Mouse (Mus musculus) stomach, postnatal 0 days (tissue): ENCODE measurements around the gene Selenom. TPM values are rescaled to one million over a fixed set of nuclear protein-coding genes. Genes with fewer than 3 reads are reported as not detected.

ENCODE experiments used
- ATAC-seq: fragments of 200-750 bp; cut with Nextera tagmentation; 2 replicates; pipeline ENCODE4 v1.8.0; 2017; ENCODE audit not compliant: low FRiP score, low TSS enrichment
- DNase-seq: peaks from one replicate; pipeline ENCODE4 v3.0.0-alpha.2; 2016; ENCODE audit warnings: low spot score
- H3K27ac ChIP-seq: fragments of 300-500 bp; sonication (generic); replicated peaks from 2 replicates; pipeline ENCODE4 v1.5.1; 2014; ENCODE audit warnings: mild to moderate bottlenecking, control low read depth
- H3K27me3 ChIP-seq: fragments of 300-500 bp; sonication (generic); 2 replicates; pipeline ENCODE4 v1.6.1; 2014; ENCODE audit warnings: low read length; ENCODE audit not compliant: control insufficient read depth, insufficient read depth
- H3K36me3 ChIP-seq: fragments of 300-500 bp; sonication (generic); 2 replicates; pipeline ENCODE4 v1.6.1; 2014; ENCODE audit warnings: low read length, mixed read lengths; ENCODE audit not compliant: control insufficient read depth, insufficient read depth
- H3K4me1 ChIP-seq: fragments of 300-500 bp; sonication (generic); replicated peaks from 2 replicates; pipeline ENCODE4 v1.6.1; 2014; ENCODE audit warnings: antibody characterized with exemption; ENCODE audit not compliant: control insufficient read depth, insufficient read depth
- H3K4me2 ChIP-seq: fragments of 300-500 bp; sonication (generic); replicated peaks from 2 replicates; pipeline ENCODE4 v1.6.1; 2014; ENCODE audit warnings: low read depth, mild to moderate bottlenecking, control low read depth, moderate library complexity
- H3K4me3 ChIP-seq: fragments of 300-500 bp; sonication (generic); 2 replicates; pipeline ENCODE4 v1.5.1; 2014; ENCODE audit warnings: low read depth, low read length, control low read depth
- H3K9ac ChIP-seq: fragments of 300-500 bp; sonication (generic); 2 replicates; pipeline ENCODE4 v1.6.1; 2014; ENCODE audit warnings: mild to moderate bottlenecking, low read length, control low read depth, mixed read lengths
- H3K9me3 ChIP-seq: fragments of 300-500 bp; sonication (generic); 2 replicates; pipeline ENCODE4 v1.6.1; 2016; ENCODE audit warnings: low read length; ENCODE audit not compliant: control insufficient read depth
- CTCF ChIP-seq: IDR thresholded peaks from 2 replicates; pipeline ENCODE4 v1.5.1; 2016; ENCODE audit warnings: antibody characterized with exemption, low read depth, mild to moderate bottlenecking, moderate library complexity
- EP300 ChIP-seq: optimal IDR thresholded peaks from 2 replicates; pipeline ENCODE3; 2016; ENCODE audit warnings: antibody characterized with exemption
- WGBS: fragments of 180-500 bp; shearing (Covaris S2); extraction: QIAGEN DNeasy Blood & Tissue Kit; methylation state at CpG from one replicate; pipeline ENCODE4 v1.1.7; 2014; 5-methylcytosine and 5-hydroxymethylcytosine counted together
- polyA plus RNA-seq: library from polyadenylated mRNA; unstranded; fragments of >200 nt; fragmentation: Nextera tagmentation; extraction: Ambion mirVana; gene quantifications from 2 replicates; pipeline ENCODE4 v1.2.1, GENCODE M21; 2015

Selenom gene
- polyA plus RNA-seq: 179 and 191 TPM in 2 replicates

GRCm38 (mm10) chr11:3514529-3515054 lies at the start of gene Selenom:
TSS of gene Selenom (plus strand) at chr11:3514684.
- Histone ChIP-seq H3K4me2 (peak within 1 kb of the TSS; percentile 61), H3K9ac (peak within 1 kb of the TSS; percentile 74), H3K27me3 (no peaks in the 10 kb centered on the region), H3K4me3 (peak within 1 kb of the TSS; percentile 54), H3K27ac (peak within 1 kb of the TSS; percentile 78), H3K36me3 (0 out of 2 replicates have a peak, but pooled peaks cover under 1% of the 10 kb centered on the region), H3K9me3 (no peaks in the 10 kb centered on the region), H3K4me1 (peaks cover 9% of the 10 kb centered on the region)
- ATAC-seq (peak; percentile 82), DNase-seq (peak; percentile 86)
- WGBS: under 1% methylated on average over 26 of the region's 26 CpGs
- TF ChIP-seq CTCF (peak; percentile 100), EP300 (no peak)

- 18% methylated on average over 11 of the region's 11 CpGs for WGBS
- Histone ChIP-seq H3K9me3 (no peaks in the 10 kb centered on the region), H3K4me2 (no peak overlapping the region), H3K27me3 (no peaks in the 10 kb centered on the region), H3K9ac (no peak overlapping the region), H3K36me3 (no peaks in the 10 kb centered on the region), H3K4me3 (no peak overlapping the region), H3K27ac (no peak overlapping the region), H3K4me1 (no peaks in the 10 kb centered on the region)
- peak; percentile 72; the same call in 1 of the 2 replicates for ATAC-seq
- DNase-seq: peak; percentile 52
- TF ChIP-seq CTCF (no peak), EP300 (no peak)
Measured at GRCm38 (mm10) chr11:3471448-3471850, 43.0 kb upstream of the Selenom start.

- Histone ChIP-seq H3K27me3 (no peaks in the 10 kb centered on the region), H3K9me3 (no peaks in the 10 kb centered on the region), H3K4me3 (no peak overlapping the region), H3K27ac (no peak overlapping the region), H3K9ac (no peak overlapping the region), H3K36me3 (no peaks in the 10 kb centered on the region), H3K4me1 (no peaks in the 10 kb centered on the region), H3K4me2 (no peak overlapping the region)
- TF ChIP-seq EP300: no peak
- TF ChIP-seq CTCF: peak; percentile 95
- peak; percentile 76 for ATAC-seq
- DNase-seq: peak; percentile 88
- WGBS: 19% methylated on average over 1 of the region's 1 CpGs
Measured at GRCm38 (mm10) chr11:3472484-3472883, 42.0 kb upstream of the Selenom start.

GRCm38 (mm10) chr11:3474480-3475115 lies 39.9 kb upstream of the Selenom start:
- peak; percentile 34 for DNase-seq
- H3K27ac ChIP-seq: no peak overlapping the region
- H3K9me3 ChIP-seq: no peaks in the 10 kb centered on the region
- no peak overlapping the region for H3K9ac ChIP-seq
- no peak overlapping the region for H3K4me3 ChIP-seq
- peak; percentile 77 for TF ChIP-seq CTCF
- TF ChIP-seq EP300: no peak
- H3K4me2 ChIP-seq: no peak overlapping the region
- H3K36me3 ChIP-seq: no peaks in the 10 kb centered on the region
- 77% methylated on average over 7 of the region's 7 CpGs for WGBS
- no peaks in the 10 kb centered on the region for H3K27me3 ChIP-seq
- no peak for ATAC-seq
- no peaks in the 10 kb centered on the region for H3K4me1 ChIP-seq

- Histone ChIP-seq H3K4me2 (no peak overlapping the region), H3K4me3 (no peak overlapping the region), H3K27me3 (no peaks in the 10 kb centered on the region), H3K4me1 (no peaks in the 10 kb centered on the region), H3K9me3 (no peaks in the 10 kb centered on the region), H3K36me3 (no peaks in the 10 kb centered on the region), H3K27ac (no peak overlapping the region), H3K9ac (no peak overlapping the region)
- TF ChIP-seq EP300 (no peak), CTCF (no peak)
- DNase-seq (no peak), ATAC-seq (no peak)
Measured at GRCm38 (mm10) chr11:3475489-3475888, 39.0 kb upstream of the Selenom start.

- DNase-seq: no peak
- TF ChIP-seq CTCF: no peak
- TF ChIP-seq EP300: no peak
- Histone ChIP-seq H3K4me2 (no peak overlapping the region), H3K36me3 (no peaks in the 10 kb centered on the region), H3K4me1 (0 out of 2 replicates have a peak, but pooled peaks cover 3% of the 10 kb centered on the region), H3K4me3 (no peak overlapping the region), H3K9me3 (no peaks in the 10 kb centered on the region), H3K27ac (no peak overlapping the region; the same call in 1 of the 2 replicates), H3K9ac (no peak overlapping the region), H3K27me3 (no peaks in the 10 kb centered on the region)
- no peak for ATAC-seq
- WGBS: 43% methylated on average over 11 of the region's 11 CpGs
Measured at GRCm38 (mm10) chr11:3483980-3484642, 30.4 kb upstream of the Selenom start.
